Mouse (Mus musculus): ENCODE results near the gene Mxra7.

Mxra7 gene

DNA sequence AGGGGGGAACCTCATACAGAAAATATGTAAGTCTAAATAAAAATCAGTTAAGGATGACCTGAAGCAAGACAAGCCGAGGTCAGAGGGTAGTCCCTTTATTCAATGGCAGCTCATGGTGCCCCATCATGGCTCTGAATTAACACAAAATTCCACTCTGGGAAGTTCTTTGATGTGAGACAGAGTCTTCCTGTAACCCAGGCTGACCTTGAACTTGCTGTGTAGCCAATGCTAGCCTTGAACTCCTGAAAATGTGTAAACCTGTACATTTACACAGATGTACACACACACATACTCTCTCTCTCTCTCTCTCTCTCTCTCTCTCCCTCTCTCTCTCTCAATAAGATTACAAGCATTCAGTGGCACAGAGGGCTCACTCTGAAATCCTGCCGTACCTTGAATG, 62.9 kb downstream of the Mxra7 start:
- DNase-seq = no peak

DNA sequence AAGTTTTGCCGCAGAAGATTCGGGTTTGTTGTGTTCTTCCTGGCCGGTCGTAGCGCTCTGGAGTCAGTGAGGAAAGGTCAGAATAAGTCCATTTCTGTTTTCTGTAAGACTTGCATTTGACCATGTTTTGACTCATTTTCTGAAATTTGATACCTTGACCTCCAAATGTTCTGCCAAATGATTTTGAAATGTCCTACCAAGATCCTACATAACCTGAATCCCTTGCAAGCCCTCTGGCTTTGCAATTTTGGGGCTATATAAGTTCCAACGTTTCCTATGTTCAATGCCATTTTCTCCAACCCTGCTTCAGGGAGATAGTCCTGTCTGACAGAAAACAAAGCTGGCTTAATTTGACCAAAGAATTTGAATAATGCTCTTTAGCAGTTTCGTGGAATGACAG, 63.5 kb downstream of the Mxra7 start:
- no peak for DNase-seq

DNA sequence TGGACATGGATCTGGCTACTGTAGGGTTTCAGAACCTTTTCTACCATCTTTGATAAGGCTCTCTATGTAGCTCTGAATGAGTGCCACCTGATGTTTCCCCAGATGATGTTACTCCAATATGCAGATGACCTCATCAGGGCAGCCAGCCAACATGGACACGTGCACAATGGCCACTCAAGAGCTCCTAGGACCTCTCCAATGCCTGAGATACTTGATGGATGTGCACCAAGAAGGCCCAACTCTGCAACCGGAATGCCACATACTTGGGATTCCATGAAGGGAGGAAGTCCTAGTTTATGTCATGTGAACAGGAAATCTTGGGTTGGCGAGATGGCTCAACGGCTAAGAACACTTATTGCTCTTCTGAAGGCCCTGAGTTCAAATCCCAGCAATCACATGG, 72.7 kb downstream of the Mxra7 start:
- DNase-seq = no peak

DNA sequence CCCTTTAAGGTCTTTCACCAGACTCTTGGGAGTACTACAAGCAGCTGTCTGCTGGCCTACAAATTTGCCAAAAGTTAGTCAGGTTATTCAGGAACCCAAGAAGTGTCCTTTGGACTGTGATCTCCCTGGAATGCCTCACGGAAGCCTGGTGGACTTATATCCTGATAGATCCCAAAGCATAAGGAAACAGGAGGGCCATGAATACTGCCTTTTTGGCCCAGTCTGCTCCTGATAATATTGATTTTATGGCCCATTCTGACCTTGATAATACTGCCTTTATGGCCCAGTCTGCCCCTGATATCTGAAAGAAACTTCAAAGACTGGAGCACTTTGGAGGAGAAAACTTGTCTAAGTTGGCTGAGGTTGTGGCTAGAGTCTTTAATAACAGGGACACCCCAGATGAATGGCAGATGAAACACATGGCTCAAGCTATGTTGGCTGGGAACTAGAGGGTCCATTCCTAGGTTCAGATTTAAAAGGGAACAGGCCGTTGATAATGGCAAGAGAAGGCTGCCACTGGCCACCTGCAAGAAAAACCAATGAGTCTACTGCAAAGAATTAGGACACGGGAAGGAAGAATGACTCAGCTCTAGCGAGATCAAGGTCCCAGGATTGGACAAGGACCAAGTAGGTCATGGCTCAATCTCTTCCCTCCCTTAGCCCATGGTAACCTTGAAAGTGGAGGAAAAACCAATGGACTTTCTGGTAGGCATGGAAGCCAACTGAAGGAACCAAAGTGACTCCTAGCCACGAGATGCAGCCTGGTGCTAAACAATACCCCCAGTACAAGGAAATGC, 74.0 kb downstream of the Mxra7 start:
- DNase-seq = no peak

All from cerebellum, adult 18-20 months (tissue).